In the genomic region with DNA sequence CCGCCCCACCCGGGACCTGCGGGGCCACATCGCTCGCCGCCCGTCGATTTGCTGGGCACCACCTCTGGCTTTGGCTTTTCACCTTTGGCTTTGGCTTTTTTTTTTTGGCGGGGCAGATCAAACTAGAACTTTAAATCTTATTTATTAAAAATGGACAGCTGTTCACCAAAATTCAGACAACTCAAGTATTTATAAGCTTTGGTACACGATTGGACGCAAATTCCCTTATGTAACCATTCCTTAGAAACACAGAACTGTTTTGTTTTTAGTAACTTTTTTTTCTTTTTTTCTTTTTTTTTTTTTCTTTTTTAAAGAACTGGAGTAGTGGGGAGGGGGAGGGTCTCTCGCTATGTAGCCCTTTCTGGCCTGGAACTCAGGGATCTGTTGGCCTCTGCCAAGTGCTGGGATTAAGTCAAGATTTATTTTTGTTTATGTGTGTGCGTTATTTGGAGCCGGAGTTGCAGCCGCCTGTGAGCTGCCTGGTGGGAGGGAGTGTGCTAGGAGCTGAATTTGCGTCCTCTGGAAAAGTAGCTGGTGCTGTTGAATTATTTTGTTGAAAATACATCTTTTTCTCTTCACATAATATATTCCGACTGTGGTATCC, we compare ENCODE assay signal across 8 mouse cellular contexts. TPM values are rescaled to one million over a fixed set of nuclear protein-coding genes. Genes with fewer than 3 reads are reported as not detected.
DNase-seq lines count a peak whose midpoint lies in the region; ATAC-seq and TF ChIP-seq lines count a peak whose summit lies in the region.

No protein-coding gene starts in this region.

- 6% methylated on average over 17 of the region's 17 CpGs for WGBS in kidney, embryonic 15.5 days
- 11% methylated on average over 17 of the region's 17 CpGs for WGBS in intestine, postnatal 0 days
- 6% methylated on average over 17 of the region's 17 CpGs for WGBS in midbrain, embryonic 16.5 days

- no peak for TF ChIP-seq CTCF in brain, embryonic 14.5 days (IDR thresholded peaks at IDR 0.05; ENCODE audit: borderline replicate concordance, extremely low read depth, insufficient read depth, insufficient read length)
- no peak for TF ChIP-seq CTCF in intestine, postnatal 0 days (IDR thresholded peaks at IDR 0.05; ENCODE audit: low read depth)

- peak overlapping the region; percentile 85 for H3K4me2 ChIP-seq in kidney, embryonic 15.5 days
- H3K4me2 ChIP-seq in intestine, postnatal 0 days (replicated peaks; ENCODE audit: low read depth), result peak overlapping the region; percentile 90
- H3K4me2 ChIP-seq in midbrain, embryonic 16.5 days (ENCODE audit: low read length), result peak overlapping the region; percentile 94

- H3K27me3 ChIP-seq in kidney, embryonic 15.5 days, result no peaks in the 10 kb centered on the region
- no peaks in the 10 kb centered on the region for H3K27me3 ChIP-seq in intestine, postnatal 0 days (replicated peaks; ENCODE audit: control insufficient read depth, insufficient read depth, low read length)
- H3K27me3 ChIP-seq in midbrain, embryonic 16.5 days (ENCODE audit: control insufficient read depth, insufficient read depth, low read depth, low read length), result no peaks in the 10 kb centered on the region

- peak overlapping the region; percentile 97 for H3K4me3 ChIP-seq in kidney, embryonic 15.5 days (replicated peaks)
- peak overlapping the region; percentile 91 for H3K4me3 ChIP-seq in intestine, postnatal 0 days (ENCODE audit: low read depth, low read length)
- H3K4me3 ChIP-seq in midbrain, embryonic 16.5 days (ENCODE audit: low read depth, low read length), result peak overlapping the region; percentile 93

- peak overlapping the region; percentile 94 for H3K27ac ChIP-seq in kidney, embryonic 15.5 days
- peak overlapping the region; percentile 78; the same call in 1 of the 2 replicates for H3K27ac ChIP-seq in intestine, postnatal 0 days (ENCODE audit: low read depth, low read length)
- H3K27ac ChIP-seq in midbrain, embryonic 16.5 days (ENCODE audit: low read length), result peak overlapping the region; percentile 82

- no peaks in the 10 kb centered on the region for H3K36me3 ChIP-seq in kidney, embryonic 15.5 days
- no peaks in the 10 kb centered on the region for H3K36me3 ChIP-seq in intestine, postnatal 0 days (ENCODE audit: control insufficient read depth, insufficient read depth)
- no peaks in the 10 kb centered on the region for H3K36me3 ChIP-seq in midbrain, embryonic 16.5 days (ENCODE audit: control insufficient read depth, insufficient read depth, low read length)

- TF ChIP-seq POLR2A in brain, embryonic 14.5 days (IDR thresholded peaks at IDR 0.05; ENCODE audit: borderline replicate concordance, extremely low read depth, insufficient read depth, insufficient read length, poor library complexity, severe bottlenecking), result no peak

- ATAC-seq in kidney, embryonic 15.5 days (replicated peaks; ENCODE audit: low FRiP score), result no peak
- ATAC-seq in intestine, postnatal 0 days, result no peak
- ATAC-seq in midbrain, embryonic 16.5 days, result no peak

- H3K4me1 ChIP-seq in kidney, embryonic 15.5 days, result peaks cover 8% of the 10 kb centered on the region
- no peaks in the 10 kb centered on the region for H3K4me1 ChIP-seq in intestine, postnatal 0 days (replicated peaks; ENCODE audit: control insufficient read depth, insufficient read depth, low read length)
- peaks cover 5% of the 10 kb centered on the region for H3K4me1 ChIP-seq in midbrain, embryonic 16.5 days (ENCODE audit: control insufficient read depth, insufficient read depth, low read length)

- no peaks in the 10 kb centered on the region for H3K9me3 ChIP-seq in kidney, embryonic 15.5 days (replicated peaks)
- no peaks in the 10 kb centered on the region for H3K9me3 ChIP-seq in intestine, postnatal 0 days (ENCODE audit: control insufficient read depth)
- no peaks in the 10 kb centered on the region for H3K9me3 ChIP-seq in midbrain, embryonic 16.5 days (replicated peaks; ENCODE audit: control insufficient read depth, low read length, poor library complexity, severe bottlenecking)

- DNase-seq in kidney, adult 18-20 months, result no peak
- peak; percentile 53 for DNase-seq in brain, embryonic 14.5 days (ENCODE audit: low read depth)
- DNase-seq in gastrocnemius, postnatal 10 days, result peak; percentile 14
- DNase-seq in thymus, postnatal 36 days, result no peak
- no peak for DNase-seq in MN1 (ENCODE audit: low spot score)

- H3K9ac ChIP-seq in kidney, embryonic 15.5 days, result peak overlapping the region; percentile 78
- peak overlapping the region; percentile 78 for H3K9ac ChIP-seq in intestine, postnatal 0 days (ENCODE audit: low read depth, low read length)
- H3K9ac ChIP-seq in midbrain, embryonic 16.5 days (ENCODE audit: low read depth, low read length), result peak overlapping the region; percentile 88

RNA-seq across cellular contexts. Expression of a gene that starts 0.9 kb away (rescaled TPM):
- 30.0 and 30.3 TPM in 2 replicates for polyA plus RNA-seq in kidney, embryonic 15.5 days (2015; fragmentation: Nextera tagmentation; extraction: Ambion mirVana)
- 54.5 and 59.5 TPM in 2 replicates for polyA plus RNA-seq in brain, embryonic 14.5 days (2012; rRNA removed)
- 10 to 100 TPM; 29.6 to 43.4 TPM for total RNA-seq in gastrocnemius, postnatal 10 days (2021)
- 6.5 and 6.8 TPM in 2 replicates for polyA plus RNA-seq in intestine, postnatal 0 days (2015; fragmentation: Nextera tagmentation; extraction: Ambion mirVana)
- polyA plus RNA-seq in midbrain, embryonic 16.5 days (2015; fragmentation: Nextera tagmentation; extraction: Ambion mirVana), result 66.4 and 66.9 TPM in 2 replicates

RNA-seq across cellular contexts. Expression of a gene that starts 27.4 kb away (rescaled TPM):
- 11.3 and 12.3 TPM in 2 replicates for polyA plus RNA-seq in kidney, embryonic 15.5 days (2015; fragmentation: Nextera tagmentation; extraction: Ambion mirVana)
- 39.6 and 53.7 TPM in 2 replicates for polyA plus RNA-seq in brain, embryonic 14.5 days (2012; rRNA removed)
- total RNA-seq in gastrocnemius, postnatal 10 days (2021), result 10 to 100 TPM; 28.9 to 37.2 TPM
- polyA plus RNA-seq in intestine, postnatal 0 days (2015; fragmentation: Nextera tagmentation; extraction: Ambion mirVana), result 7.4 and 7.5 TPM in 2 replicates
- 25.0 and 27.2 TPM in 2 replicates for polyA plus RNA-seq in midbrain, embryonic 16.5 days (2015; fragmentation: Nextera tagmentation; extraction: Ambion mirVana)

RNA-seq across cellular contexts. Expression of a gene that starts 54.3 kb away (rescaled TPM):
- polyA plus RNA-seq in kidney, embryonic 15.5 days (2015; fragmentation: Nextera tagmentation; extraction: Ambion mirVana), result 6.6 and 9.4 TPM in 2 replicates
- polyA plus RNA-seq in brain, embryonic 14.5 days (2012; rRNA removed), result 13.2 and 28.1 TPM in 2 replicates
- 10 to 100 TPM; 15.9 to 20.7 TPM for total RNA-seq in gastrocnemius, postnatal 10 days (2021)
- 3.7 and 4.2 TPM in 2 replicates for polyA plus RNA-seq in intestine, postnatal 0 days (2015; fragmentation: Nextera tagmentation; extraction: Ambion mirVana)
- 41.8 and 43.3 TPM in 2 replicates for polyA plus RNA-seq in midbrain, embryonic 16.5 days (2015; fragmentation: Nextera tagmentation; extraction: Ambion mirVana)

Comparison
In these comparisons a context has a peak if more than half of its experiments do, and no peak if none do; other contexts are left out.
1. DNase-seq: peak in brain, embryonic 14.5 days (single experiment) and gastrocnemius, postnatal 10 days (single experiment); none in kidney, adult 18-20 months (single experiment), thymus, postnatal 36 days (0 of 2) and MN1 (single experiment).
2. Peak in every context shown above with its lines, with median percentiles within 50 percentile points of each other: H3K27ac ChIP-seq, H3K4me2 ChIP-seq, H3K4me3 ChIP-seq and H3K9ac ChIP-seq.